Mouse (Mus musculus) liver, embryonic 14.5 days (tissue): Measurements from ENCODE around the gene Slamf1. TPM values are rescaled to one million over a fixed set of nuclear protein-coding genes. Genes with fewer than 3 reads are reported as not detected.

ENCODE experiments used
- ATAC-seq: fragments of 200-750 bp; cut with Nextera tagmentation; 2 replicates; pipeline ENCODE4 v1.8.0; 2017; ENCODE audit warnings: moderate number of reproducible peaks, mild to moderate bottlenecking, moderate library complexity; ENCODE audit not compliant: insufficient read depth
- DNase-seq, 3 experiments: peaks; one replicate each; pipeline ENCODE4 v3.0.0-alpha.2; 2012 to 2013; ENCODE audit warnings: low read depth in 3 of 3, low spot score in 3 of 3
- H3K27ac ChIP-seq: fragments of 300-500 bp; sonication (generic); 2 replicates; pipeline ENCODE4 v1.5.1; 2014; ENCODE audit warnings: moderate library complexity, mild to moderate bottlenecking, control low read depth, inconsistent platforms
- H3K27me3 ChIP-seq: fragments of 300-500 bp; sonication (generic); 2 replicates; pipeline ENCODE4 v1.6.1; 2014; ENCODE audit warnings: mild to moderate bottlenecking, low read length, moderate library complexity; ENCODE audit not compliant: control insufficient read depth, insufficient read depth
- H3K36me3 ChIP-seq: fragments of 300-500 bp; sonication (generic); replicated peaks from 2 replicates; pipeline ENCODE4 v1.6.1; 2014; ENCODE audit warnings: low read depth; ENCODE audit not compliant: control insufficient read depth, insufficient read depth
- H3K4me1 ChIP-seq, 2 experiments: fragments of 200-500 bp in 1 of 2; fragments of 300-500 bp in 1 of 2; sonication (generic) in 1 of 2; replicated peaks; 2 replicates each; pipeline ENCODE4 v1.6.1; 2012 to 2014; ENCODE audit warnings: antibody characterized with exemption in 1 of 2, inconsistent platforms in 1 of 2, low read length in 1 of 2; ENCODE audit not compliant: control insufficient read depth in 2 of 2, insufficient read depth in 2 of 2
- H3K4me2 ChIP-seq: fragments of 300-500 bp; sonication (generic); 2 replicates; pipeline ENCODE4 v1.6.1; 2014; ENCODE audit warnings: low read depth, mild to moderate bottlenecking, control low read depth, moderate library complexity
- H3K4me3 ChIP-seq, 2 experiments: fragments of 200-500 bp in 1 of 2; fragments of 300-500 bp in 1 of 2; sonication (generic) in 1 of 2; 2 replicates each; pipeline ENCODE4 v1.5.1; 2012 to 2014; ENCODE audit warnings: low read depth in 2 of 2, low read length in 2 of 2, mild to moderate bottlenecking in 2 of 2, control low read depth in 1 of 2, inconsistent platforms in 1 of 2, moderate library complexity in 1 of 2; ENCODE audit not compliant: insufficient read depth in 1 of 2
- H3K9ac ChIP-seq: fragments of 300-500 bp; sonication (generic); replicated peaks from 2 replicates; pipeline ENCODE4 v1.6.1; 2014; ENCODE audit warnings: mild to moderate bottlenecking, control low read depth, moderate library complexity
- H3K9me3 ChIP-seq: fragments of 300-500 bp; sonication (generic); 2 replicates; pipeline ENCODE4 v1.6.1; 2016; ENCODE audit warnings: low read length, mixed read lengths; ENCODE audit not compliant: control insufficient read depth
- CTCF ChIP-seq: IDR thresholded peaks from 2 replicates; pipeline ENCODE4 v1.5.1; 2016; ENCODE audit warnings: antibody characterized with exemption, low read depth, control low read depth
- EP300 ChIP-seq: IDR thresholded peaks from 2 replicates; pipeline ENCODE4 v1.6.1; 2016; ENCODE audit warnings: antibody characterized with exemption, low read depth
- WGBS: fragments of 180-500 bp; shearing (Covaris S2); extraction: QIAGEN DNeasy Blood & Tissue Kit; methylation state at CpG from one replicate; pipeline ENCODE4 v1.1.7; 2014; ENCODE audit not compliant: insufficient replicate concordance; 5-methylcytosine and 5-hydroxymethylcytosine counted together
- polyA plus RNA-seq, 2 experiments: library from polyadenylated mRNA; depleted of rRNA in 1 of 2; stranded (reverse) in 1 of 2; unstranded in 1 of 2; fragments of >200 nt; fragmentation: Nextera tagmentation in 1 of 2; extraction: Ambion mirVana in 1 of 2; gene quantifications; 2 replicates each; pipeline versions ENCODE4 v1.2.1 to v1.2.3; 2012 to 2014

Slamf1 gene
- polyA plus RNA-seq, 2 experiments, result 1.5 to 2.1 TPM

DNA sequence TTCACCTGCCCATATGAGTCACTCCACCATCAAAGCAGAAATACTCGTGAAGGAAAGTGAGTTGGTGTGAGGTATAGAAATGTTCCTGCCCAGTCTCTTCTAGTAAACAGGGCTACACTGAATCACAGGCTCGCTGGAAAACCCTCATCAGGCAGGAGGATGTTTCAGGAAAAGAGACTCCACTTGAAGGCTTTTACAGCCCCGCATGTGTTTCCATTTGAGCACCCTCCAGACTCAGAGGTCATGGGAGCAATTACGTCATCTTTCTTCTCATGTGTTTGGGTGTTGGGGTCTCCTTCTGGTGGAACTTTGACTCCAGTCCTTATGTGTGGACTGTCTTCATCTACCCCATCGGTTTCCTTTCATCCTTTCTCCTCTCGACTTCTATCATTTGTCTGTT lies 4.1 kb downstream of the Slamf1 start:
- DNase-seq (no peak), ATAC-seq (no peak)
- TF ChIP-seq CTCF, result no peak
- TF ChIP-seq EP300, result no peak

DNA sequence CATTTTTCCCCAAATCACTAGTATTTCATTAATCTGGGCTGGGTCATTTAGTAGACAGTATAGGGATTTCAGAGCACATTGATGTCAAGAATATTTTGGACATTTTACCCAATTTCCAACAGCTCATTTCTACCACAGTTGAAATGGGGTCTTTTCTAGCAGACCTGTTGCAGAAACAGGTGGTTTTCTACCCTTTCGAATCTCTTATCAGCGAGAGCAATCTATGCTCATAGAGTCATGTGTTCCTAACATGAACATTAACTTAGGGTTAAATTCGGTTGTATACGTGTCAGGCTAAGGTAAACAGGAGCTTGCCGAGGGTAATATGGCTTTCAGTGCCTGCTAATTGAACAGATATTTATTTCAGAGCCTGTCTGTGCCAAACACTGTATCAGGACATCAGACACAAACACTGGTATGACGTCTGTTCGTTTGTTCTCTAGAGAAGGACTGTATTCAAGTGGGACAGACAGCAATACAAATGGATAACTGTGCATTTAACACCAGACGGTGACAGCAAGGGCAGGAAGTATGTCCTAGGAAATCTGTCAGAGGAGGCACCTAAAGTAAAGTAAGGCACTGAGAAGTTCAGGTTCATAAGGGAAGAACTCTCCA lies 5.3 kb downstream of the Slamf1 start:
- Histone ChIP-seq H3K36me3 (no peaks in the 10 kb centered on the region), H3K4me3 (no peak overlapping the region), H3K27ac (no peak overlapping the region), H3K27me3 (no peaks in the 10 kb centered on the region), H3K9me3 (no peaks in the 10 kb centered on the region), H3K9ac (no peak overlapping the region), H3K4me2 (no peak overlapping the region), H3K4me1 (peaks cover 0 to 2% of the 10 kb centered on the region in 2 experiments; a peak in 1 of 4 replicates)
- DNase-seq (no peak), ATAC-seq (no peak)
- 55% methylated on average over 8 of the region's 8 CpGs for WGBS
- no peak for TF ChIP-seq EP300
- TF ChIP-seq CTCF, result no peak

More for the DNA sequence above, 4.1 kb downstream of the Slamf1 start:
- 61% methylated on average over 6 of the region's 6 CpGs for WGBS
- no peak overlapping the region for H3K4me2 ChIP-seq
- no peak overlapping the region for H3K9ac ChIP-seq
- no peaks in the 10 kb centered on the region for H3K36me3 ChIP-seq
- H3K27ac ChIP-seq, result no peak overlapping the region
- H3K27me3 ChIP-seq, result no peaks in the 10 kb centered on the region
- H3K9me3 ChIP-seq, result no peaks in the 10 kb centered on the region
- H3K4me3 ChIP-seq, result no peak overlapping the region
- H3K4me1 ChIP-seq, result peaks cover 0 to 2% of the 10 kb centered on the region in 2 experiments; a peak in 1 of 4 replicates

DNA sequence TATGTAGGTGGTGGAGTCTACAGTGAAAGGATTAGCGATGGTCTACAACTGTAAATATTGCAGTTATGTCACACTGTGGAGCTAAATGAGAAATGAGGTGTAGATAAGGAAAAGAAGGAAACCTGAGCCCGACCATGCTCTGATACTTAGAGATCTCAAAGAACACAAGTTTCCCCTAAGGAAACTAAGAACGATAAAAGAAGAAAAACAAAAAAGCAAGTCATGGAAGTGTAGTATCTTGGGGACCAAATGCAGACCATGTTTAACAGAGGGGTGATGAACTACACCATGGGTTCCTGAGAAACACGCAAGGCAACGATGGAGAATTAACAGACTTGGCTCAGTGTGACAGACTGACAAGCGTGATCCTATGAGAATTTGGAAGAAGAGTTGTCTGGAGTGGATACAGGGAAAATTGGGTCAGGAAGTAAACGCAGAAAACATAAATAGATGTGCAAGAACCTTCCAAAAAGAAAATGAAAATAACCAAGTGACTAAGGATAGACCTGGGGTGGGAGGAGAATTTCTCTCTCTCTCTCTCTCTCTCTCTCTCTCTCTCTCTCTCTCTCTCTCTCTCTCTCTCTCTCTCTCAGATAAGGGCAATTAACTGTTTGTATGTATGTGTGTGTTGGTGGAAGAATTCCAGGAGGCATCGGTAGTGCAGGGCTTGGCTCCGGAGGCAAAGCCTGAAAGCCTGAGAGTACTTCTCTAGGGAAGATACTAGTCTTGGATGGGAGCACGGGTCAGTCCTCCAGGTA lies 6.5 kb downstream of the Slamf1 start:
- Histone ChIP-seq H3K4me1 (peaks cover 0 to 2% of the 10 kb centered on the region in 2 experiments; a peak in 1 of 4 replicates), H3K4me2 (no peak overlapping the region), H3K9ac (no peak overlapping the region), H3K4me3 (no peak overlapping the region), H3K27me3 (no peaks in the 10 kb centered on the region), H3K27ac (no peak overlapping the region), H3K9me3 (no peaks in the 10 kb centered on the region), H3K36me3 (no peaks in the 10 kb centered on the region)
- 27% methylated on average over 10 of the region's 10 CpGs for WGBS
- DNase-seq (no peak), ATAC-seq (0 out of 2 replicates have a peak, but pooled peaks have one; percentile 23)
- TF ChIP-seq EP300 (no peak), CTCF (no peak)

DNA sequence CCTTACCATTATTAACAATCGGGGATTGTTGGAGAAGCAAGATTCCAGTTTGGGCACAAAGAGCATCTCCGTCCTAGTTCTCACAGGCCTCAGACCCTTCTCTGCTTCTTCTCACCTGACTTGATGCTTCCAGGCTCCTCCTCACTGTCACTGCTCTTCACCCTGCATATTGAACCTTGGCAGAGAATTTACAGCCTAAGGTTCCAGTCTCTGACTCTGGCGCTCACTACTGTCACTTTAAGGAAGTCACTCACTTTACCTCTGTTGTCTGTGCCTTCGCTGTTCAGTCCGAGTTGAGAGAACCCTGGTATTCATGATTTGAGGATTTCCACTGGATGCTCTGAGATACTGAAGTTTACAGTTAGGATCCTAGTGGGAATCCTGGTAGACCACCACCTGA lies 7.3 kb downstream of the Slamf1 start:
- Histone ChIP-seq H3K4me2 (no peak overlapping the region), H3K27me3 (no peaks in the 10 kb centered on the region), H3K9ac (no peak overlapping the region), H3K9me3 (no peaks in the 10 kb centered on the region), H3K4me1 (peaks cover 0 to 2% of the 10 kb centered on the region in 2 experiments; a peak in 1 of 4 replicates), H3K27ac (no peak overlapping the region), H3K4me3 (no peak overlapping the region), H3K36me3 (no peaks in the 10 kb centered on the region)
- ATAC-seq (no peak), DNase-seq (no peak)
- WGBS, result 67% methylated on average over 5 of the region's 5 CpGs
- TF ChIP-seq CTCF, result no peak
- TF ChIP-seq EP300, result no peak

DNA sequence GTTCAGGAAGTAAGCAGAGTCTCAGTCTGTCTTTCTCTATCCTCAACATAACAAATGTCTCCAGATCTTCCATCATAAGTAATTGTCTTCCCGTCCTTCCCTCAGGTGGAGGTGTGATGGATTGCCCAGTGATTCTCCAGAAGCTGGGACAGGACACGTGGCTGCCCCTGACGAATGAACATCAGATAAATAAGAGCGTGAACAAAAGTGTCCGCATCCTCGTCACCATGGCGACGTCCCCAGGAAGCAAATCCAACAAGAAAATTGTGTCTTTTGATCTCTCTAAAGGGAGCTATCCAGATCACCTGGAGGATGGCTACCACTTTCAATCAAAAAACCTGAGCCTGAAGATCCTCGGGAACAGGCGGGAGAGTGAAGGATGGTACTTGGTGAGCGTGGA lies 7.8 kb downstream of the Slamf1 start:
- peaks cover 0 to 2% of the 10 kb centered on the region in 2 experiments; a peak in 1 of 4 replicates for H3K4me1 ChIP-seq
- no peak overlapping the region for H3K4me3 ChIP-seq
- no peaks in the 10 kb centered on the region for H3K36me3 ChIP-seq
- DNase-seq (no peak), ATAC-seq (no peak)
- TF ChIP-seq EP300, result no peak
- no peak for TF ChIP-seq CTCF
- no peak overlapping the region for H3K4me2 ChIP-seq
- no peaks in the 10 kb centered on the region for H3K9me3 ChIP-seq
- H3K9ac ChIP-seq, result no peak overlapping the region
- WGBS, result 71% methylated on average over 11 of the region's 11 CpGs
- no peak overlapping the region for H3K27ac ChIP-seq
- no peaks in the 10 kb centered on the region for H3K27me3 ChIP-seq
